Mouse (Mus musculus): ENCODE results near the gene Olfr446. TPM values are rescaled to one million over a fixed set of nuclear protein-coding genes. Genes with fewer than 3 reads are reported as not detected.

The Olfr446 gene
- not detected for total RNA-seq (2023)

GRCm38 (mm10) chr6:42921077-42921476, at the start of gene Olfr446:
Gene Olfr446 (plus strand): TSS chr6:42921377.

GRCm38 (mm10) chr6:42890141-42890540, 31.0 kb upstream of the Olfr446 start, which contains the start of gene Olfr448:
Gene Olfr448 (plus strand): TSS chr6:42890441.

GRCm38 (mm10) chr6:42908578-42908977, 12.6 kb upstream of the Olfr446 start, which contains the start of gene Olfr447:
Gene Olfr447 (plus strand): TSS chr6:42908878.

GRCm38 (mm10) chr6:42948767-42949166, 27.6 kb downstream of the Olfr446 start, which contains the start of gene Olfr444:
Gene Olfr444 (plus strand): TSS chr6:42949067.

Other genes with a start within 250 kb of the Olfr446 start
- not detected for gene Tcaf1, start 211.3 kb upstream of the Olfr446 start, total RNA-seq (2023)
- gene Olfr453, start 182.0 kb upstream of the Olfr446 start, total RNA-seq (2023) = not detected
- gene Olfr38, start 165.0 kb upstream of the Olfr446 start, total RNA-seq (2023) = not detected
- gene Olfr452, start 136.3 kb upstream of the Olfr446 start, total RNA-seq (2023) = not detected
- gene Olfr450, start 109.4 kb upstream of the Olfr446 start, total RNA-seq (2023) = not detected
- gene Olfr449, start 87.0 kb upstream of the Olfr446 start, total RNA-seq (2023) = not detected
- gene Olfr448, start 30.9 kb upstream of the Olfr446 start, total RNA-seq (2023) = not detected
- not detected for gene Olfr447, start 12.5 kb upstream of the Olfr446 start, total RNA-seq (2023)
- gene Olfr444, start 27.7 kb downstream of the Olfr446 start, total RNA-seq (2023) = not detected
- not detected for gene Olfr441, start 185.0 kb downstream of the Olfr446 start, total RNA-seq (2023)
- not detected for gene Olfr237-ps1, start 225.2 kb downstream of the Olfr446 start, total RNA-seq (2023)
- not detected for gene Olfr437, start 241.9 kb downstream of the Olfr446 start, total RNA-seq (2023)

Data from T-cell, adult 66 days (primary cell).